ENCODE assay signal across 13 mouse cellular contexts in the genomic region with DNA sequence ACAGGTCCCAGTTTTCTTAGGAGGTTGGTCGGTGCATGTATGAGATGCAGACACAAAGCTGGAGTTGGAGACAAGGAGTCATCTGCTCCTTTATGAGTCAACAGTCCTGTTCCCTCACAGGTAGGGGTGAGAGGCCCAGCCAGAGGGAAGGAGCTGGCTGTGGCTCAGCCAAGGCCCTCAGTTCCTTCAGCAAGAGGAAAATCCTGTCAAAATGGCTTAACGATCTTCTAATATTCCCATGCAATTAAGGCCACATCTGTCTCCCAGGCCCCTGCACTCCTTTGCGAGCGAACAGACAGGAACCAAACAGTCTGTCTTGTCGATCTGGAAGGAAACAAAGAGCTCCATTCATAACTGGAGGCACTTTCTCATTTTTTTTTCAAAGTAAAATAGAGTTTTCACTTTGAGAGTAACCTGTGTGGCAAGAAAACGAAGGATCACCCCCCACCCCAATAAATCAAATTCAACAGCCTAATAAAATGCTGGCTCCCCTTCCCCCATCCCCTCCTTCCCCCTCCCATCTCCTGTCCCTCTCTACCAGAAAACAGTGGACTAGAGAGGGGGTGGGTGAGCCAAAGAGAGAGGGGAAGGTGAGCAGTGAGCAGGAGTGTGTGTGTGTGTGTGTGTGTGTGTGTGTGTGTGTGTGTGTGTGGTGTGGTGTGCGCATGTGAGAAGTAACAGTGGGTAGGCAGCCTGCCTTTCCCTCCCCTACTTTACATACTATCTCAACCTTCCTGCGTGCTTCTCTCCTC. TPM values are rescaled to one million over a fixed set of nuclear protein-coding genes. Genes with fewer than 3 reads are reported as not detected.
DNase-seq lines count a peak whose midpoint lies in the region; ATAC-seq lines count a peak whose summit lies in the region.
"Had no signal": no experiment of that assay in that cellular context is flagged by ENCODE, and none has a peak within 500 bp of the region (broad histone marks: within the 10 kb centered on the region; RNA-seq: fewer than 3 reads in every experiment).

No protein-coding gene starts in this region.

- no peaks in the 10 kb centered on the region for H3K27me3 ChIP-seq in heart, embryonic 11.5 days (ENCODE audit: control insufficient read depth, insufficient read depth, low read length)
- H3K27me3 ChIP-seq in megakaryocyte, embryonic 14.5 days (replicated peaks): no peaks in the 10 kb centered on the region
- H3K27me3 ChIP-seq in neural tube, embryonic 11.5 days (ENCODE audit: control insufficient read depth, insufficient read depth, low read length): no peaks in the 10 kb centered on the region
- H3K27me3 ChIP-seq: hindbrain, embryonic 15.5 days; midbrain, embryonic 12.5 days had no signal

- H3K4me1 ChIP-seq in heart, embryonic 11.5 days (ENCODE audit: control insufficient read depth, insufficient read depth, low read length): 0 out of 2 replicates have a peak, but pooled peaks cover 7% of the 10 kb centered on the region
- H3K4me1 ChIP-seq in megakaryocyte, embryonic 14.5 days: peaks cover 100% of the 10 kb centered on the region
- H3K4me1 ChIP-seq in neural tube, embryonic 11.5 days (ENCODE audit: control insufficient read depth, insufficient read depth, low read length): peaks cover 12% of the 10 kb centered on the region; the same call in 1 of the 2 replicates

- H3K27ac ChIP-seq in heart, embryonic 11.5 days (ENCODE audit: low read depth, low read length): peak overlapping the region; percentile 54
- H3K27ac ChIP-seq in neural tube, embryonic 11.5 days (ENCODE audit: low read depth, low read length): peak overlapping the region; percentile 44; the same call in 1 of the 2 replicates
- H3K27ac ChIP-seq: hindbrain, embryonic 15.5 days; midbrain, embryonic 12.5 days had no signal

- WGBS in heart, embryonic 11.5 days (ENCODE audit: insufficient replicate concordance): 34% methylated on average over 8 of the region's 8 CpGs
- WGBS in neural tube, embryonic 11.5 days: 6% methylated on average over 8 of the region's 8 CpGs

- intact Hi-C loops in heart, postnatal 25 days (cut with DNase I): loop anchor here (5.0 kb wide), 1 partner anchor 38 kb away; no protein-coding TSS in a partner anchor

- no peak overlapping the region for H3K9ac ChIP-seq in heart, embryonic 11.5 days (ENCODE audit: low read depth, low read length)
- peak overlapping the region; percentile 22; the same call in 1 of the 2 replicates for H3K9ac ChIP-seq in neural tube, embryonic 11.5 days (ENCODE audit: low read length)
- H3K9ac ChIP-seq: hindbrain, embryonic 15.5 days; midbrain, embryonic 12.5 days had no signal

- H3K4me2 ChIP-seq in heart, embryonic 11.5 days: no peak overlapping the region
- H3K4me2 ChIP-seq in neural tube, embryonic 11.5 days (ENCODE audit: low read depth): no peak overlapping the region
- H3K4me2 ChIP-seq: hindbrain, embryonic 15.5 days; midbrain, embryonic 12.5 days had no signal

- H3K9me3 ChIP-seq in heart, embryonic 11.5 days (replicated peaks; ENCODE audit: control insufficient read depth, low read length): no peaks in the 10 kb centered on the region
- H3K9me3 ChIP-seq in megakaryocyte, embryonic 14.5 days: no peaks in the 10 kb centered on the region
- no peaks in the 10 kb centered on the region for H3K9me3 ChIP-seq in neural tube, embryonic 11.5 days (ENCODE audit: control insufficient read depth, low read length)
- H3K9me3 ChIP-seq: hindbrain, embryonic 15.5 days; midbrain, embryonic 12.5 days had no signal

- no peak for DNase-seq in heart, postnatal 25 days (ENCODE audit: low spot score)
- DNase-seq in embryo, embryonic 9.5 days (ENCODE audit: extremely low spot score): peak; percentile 46
- peak; percentile 52 for DNase-seq in neural tube, embryonic 11.5 days (ENCODE audit: low spot score)
- DNase-seq in MN1 (ENCODE audit: low spot score): no peak
- DNase-seq in kidney, adult 9 months: no peak
- DNase-seq: cerebellum, adult 11-12 months; right cerebral cortex, postnatal 4 days had no signal

- no peak overlapping the region for H3K4me3 ChIP-seq in heart, embryonic 11.5 days (ENCODE audit: low read depth, low read length)
- peak overlapping the region; percentile 47 for H3K4me3 ChIP-seq in megakaryocyte, embryonic 14.5 days (replicated peaks)
- no peak overlapping the region for H3K4me3 ChIP-seq in neural tube, embryonic 11.5 days (ENCODE audit: low read depth, low read length)
- H3K4me3 ChIP-seq: hindbrain, embryonic 15.5 days; midbrain, embryonic 12.5 days had no signal

- no peak for ATAC-seq in heart, embryonic 11.5 days (replicated peaks; ENCODE audit: insufficient number of reproducible peaks, low FRiP score, low TSS enrichment)
- ATAC-seq in megakaryocyte, adult 5-6 weeks (ENCODE audit: poor library complexity, severe bottlenecking): no peak
- ATAC-seq in neural tube, embryonic 11.5 days (ENCODE audit: insufficient read depth, low FRiP score, low TSS enrichment): no peak; the same call in 1 of the 2 replicates

- no peaks in the 10 kb centered on the region for H3K36me3 ChIP-seq in heart, embryonic 11.5 days (ENCODE audit: control insufficient read depth, insufficient read depth, low read length)
- peaks cover 98% of the 10 kb centered on the region for H3K36me3 ChIP-seq in megakaryocyte, embryonic 14.5 days (replicated peaks; ENCODE audit: low read length)
- no peaks in the 10 kb centered on the region for H3K36me3 ChIP-seq in neural tube, embryonic 11.5 days (ENCODE audit: control insufficient read depth, insufficient read depth, low read length)
- H3K36me3 ChIP-seq: hindbrain, embryonic 15.5 days; midbrain, embryonic 12.5 days had no signal

RNA-seq across cellular contexts. Expression of a gene that starts 47.6 kb away (rescaled TPM):
- polyA plus RNA-seq in heart, embryonic 11.5 days (2014; fragmentation: Nextera tagmentation; extraction: Ambion mirVana): 17.1 and 18.7 TPM in 2 replicates
- total RNA-seq in heart, postnatal 25 days (2021): 10 to 100 TPM; 26.4 to 28.2 TPM
- 20.8 and 61.7 TPM in 2 replicates for polyA plus RNA-seq in megakaryocyte, embryonic 14.5 days (2012; ENCODE audit: insufficient read depth, low replicate concordance)
- 89.0 and 92.7 TPM in 2 replicates for total RNA-seq in megakaryocyte, adult 5-6 weeks (2015)
- total RNA-seq in megakaryocyte, adult 5-6 weeks (2017): 95.8 and 106 TPM in 2 replicates
- polyA plus RNA-seq in neural tube, embryonic 11.5 days (2014; fragmentation: Nextera tagmentation; extraction: Ambion mirVana): 22.8 and 24.4 TPM in 2 replicates
- polyA plus RNA-seq: C2C12 had no signal

Comparison
In these comparisons a context has a peak if more than half of its experiments do, and no peak if none do; other contexts are left out.
1. DNase-seq: peak in embryo, embryonic 9.5 days (single experiment) and neural tube, embryonic 11.5 days (single experiment); none in heart, postnatal 25 days (single experiment), MN1 (single experiment) and kidney, adult 9 months (single experiment).